Mouse (Mus musculus): ENCODE measurements around the gene Farp1. TPM values are rescaled to one million over a fixed set of nuclear protein-coding genes. Genes with fewer than 3 reads are reported as not detected.
"Not testable (repeated sequence)": the region's sequence is repeated elsewhere in the genome, so short reads cannot be mapped to it uniquely, and the experiment has no call there.

Gene Farp1
- polyA plus RNA-seq, 1 experiment from 2014 or later: 19.1 TPM

- ATAC-seq (ENCODE audit: insufficient number of reproducible peaks, insufficient read depth, low FRiP score, low read depth): no peak
- Histone ChIP-seq H3K4me2 (ENCODE audit: low read length) (no peak overlapping the region), H3K27me3 (ENCODE audit: control insufficient read depth, insufficient read depth, low read length) (no peaks in the 10 kb centered on the region), H3K9ac (ENCODE audit: low read length) (no peak overlapping the region), H3K36me3 (ENCODE audit: control insufficient read depth, insufficient read depth, low read length) (no peaks in the 10 kb centered on the region), H3K4me3 (ENCODE audit: control insufficient read depth in 1 of 2, insufficient read depth in 1 of 2, low read depth in 1 of 2, low read length in 2 of 2) (no peak overlapping the region), H3K9me3 (ENCODE audit: control insufficient read depth, low read length) (no peaks in the 10 kb centered on the region), H3K27ac (replicated peaks in 1 of 2; ENCODE audit: control insufficient read depth in 1 of 2, insufficient read depth in 1 of 2, low read depth in 2 of 2, low read length in 2 of 2) (no peak overlapping the region), H3K4me1 (ENCODE audit: control insufficient read depth in 2 of 2, insufficient read depth in 2 of 2, low read length in 2 of 2) (no peaks in the 10 kb centered on the region)
- 70% methylated on average over 4 of the region's 4 CpGs for WGBS
Observed at GRCm38 (mm10) chr14:121181798-121182197, 146.8 kb downstream of the Farp1 start.

- 77% methylated on average over 8 of the region's 8 CpGs for WGBS
- no peak overlapping the region for H3K27ac ChIP-seq (replicated peaks in 1 of 2; ENCODE audit: control insufficient read depth in 1 of 2, insufficient read depth in 1 of 2, low read depth in 2 of 2, low read length in 2 of 2)
- ATAC-seq (ENCODE audit: insufficient number of reproducible peaks, insufficient read depth, low FRiP score, low read depth): no peak
Observed at GRCm38 (mm10) chr14:121182967-121183366, 148.0 kb downstream of the Farp1 start.

GRCm38 (mm10) chr14:121183414-121184130, 148.6 kb downstream of the Farp1 start:
- Histone ChIP-seq H3K27me3 (ENCODE audit: control insufficient read depth, insufficient read depth, low read length) (no peaks in the 10 kb centered on the region), H3K36me3 (ENCODE audit: control insufficient read depth, insufficient read depth, low read length) (no peaks in the 10 kb centered on the region), H3K4me2 (ENCODE audit: low read length) (no peak overlapping the region), H3K27ac (replicated peaks in 1 of 2; ENCODE audit: control insufficient read depth in 1 of 2, insufficient read depth in 1 of 2, low read depth in 2 of 2, low read length in 2 of 2) (no peak overlapping the region), H3K9ac (ENCODE audit: low read length) (no peak overlapping the region), H3K9me3 (ENCODE audit: control insufficient read depth, low read length) (no peaks in the 10 kb centered on the region), H3K4me1 (ENCODE audit: control insufficient read depth in 2 of 2, insufficient read depth in 2 of 2, low read length in 2 of 2) (no peaks in the 10 kb centered on the region), H3K4me3 (ENCODE audit: control insufficient read depth in 1 of 2, insufficient read depth in 1 of 2, low read depth in 1 of 2, low read length in 2 of 2) (no peak overlapping the region)
- WGBS: 82% methylated on average over 8 of the region's 8 CpGs
- no peak for ATAC-seq (ENCODE audit: insufficient number of reproducible peaks, insufficient read depth, low FRiP score, low read depth)

More at GRCm38 (mm10) chr14:121182967-121183366, 148.0 kb downstream of the Farp1 start:
- no peaks in the 10 kb centered on the region for H3K9me3 ChIP-seq (ENCODE audit: control insufficient read depth, low read length)
- no peaks in the 10 kb centered on the region for H3K36me3 ChIP-seq (ENCODE audit: control insufficient read depth, insufficient read depth, low read length)
- H3K9ac ChIP-seq (ENCODE audit: low read length): no peak overlapping the region
- H3K27me3 ChIP-seq (ENCODE audit: control insufficient read depth, insufficient read depth, low read length): no peaks in the 10 kb centered on the region
- H3K4me2 ChIP-seq (ENCODE audit: low read length): no peak overlapping the region
- no peaks in the 10 kb centered on the region for H3K4me1 ChIP-seq (ENCODE audit: control insufficient read depth in 2 of 2, insufficient read depth in 2 of 2, low read length in 2 of 2)
- no peak overlapping the region for H3K4me3 ChIP-seq (ENCODE audit: control insufficient read depth in 1 of 2, insufficient read depth in 1 of 2, low read depth in 1 of 2, low read length in 2 of 2)

DNA sequence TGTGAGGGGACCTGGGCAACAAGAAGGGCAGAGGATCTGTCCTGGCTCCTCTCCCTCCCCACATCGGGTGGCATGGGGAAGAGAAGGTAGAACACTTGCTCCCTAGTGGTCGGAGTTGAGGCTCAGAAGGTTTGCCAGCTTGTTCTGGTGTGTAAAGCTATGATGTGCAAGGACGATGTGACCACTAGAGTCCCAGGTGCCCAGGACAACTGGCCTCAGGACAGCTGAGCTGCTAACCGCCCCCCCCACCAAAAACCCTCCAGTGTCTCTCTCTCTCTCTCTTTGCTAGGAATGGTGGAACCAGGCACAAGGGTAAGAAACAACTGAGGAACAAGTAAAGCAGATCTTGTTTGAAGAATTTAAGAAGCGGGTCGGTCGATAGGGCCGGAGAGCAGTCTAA, 149.4 kb downstream of the Farp1 start:
- Histone ChIP-seq H3K4me2 (ENCODE audit: low read length) (no peak overlapping the region), H3K27me3 (ENCODE audit: control insufficient read depth, insufficient read depth, low read length) (no peaks in the 10 kb centered on the region), H3K36me3 (ENCODE audit: control insufficient read depth, insufficient read depth, low read length) (no peaks in the 10 kb centered on the region), H3K9me3 (ENCODE audit: control insufficient read depth, low read length) (no peaks in the 10 kb centered on the region), H3K9ac (ENCODE audit: low read length) (no peak overlapping the region), H3K4me1 (ENCODE audit: control insufficient read depth in 2 of 2, insufficient read depth in 2 of 2, low read length in 2 of 2) (no peaks in the 10 kb centered on the region), H3K4me3 (ENCODE audit: control insufficient read depth in 1 of 2, insufficient read depth in 1 of 2, low read depth in 1 of 2, low read length in 2 of 2) (no peak overlapping the region), H3K27ac (replicated peaks in 1 of 2; ENCODE audit: control insufficient read depth in 1 of 2, insufficient read depth in 1 of 2, low read depth in 2 of 2, low read length in 2 of 2) (no peak overlapping the region)
- WGBS: 91% methylated on average over 8 of the region's 8 CpGs
- no peak for ATAC-seq (ENCODE audit: insufficient number of reproducible peaks, insufficient read depth, low FRiP score, low read depth)

- no peak overlapping the region for H3K4me2 ChIP-seq (ENCODE audit: low read length)
- whole genome bisulfite sequencing: 89% methylated on average over 8 of the region's 8 CpGs
- H3K9me3 ChIP-seq (ENCODE audit: control insufficient read depth, low read length): no peaks in the 10 kb centered on the region
- no peaks in the 10 kb centered on the region for H3K27me3 ChIP-seq (ENCODE audit: control insufficient read depth, insufficient read depth, low read length)
- H3K27ac ChIP-seq (replicated peaks in 1 of 2; ENCODE audit: control insufficient read depth in 1 of 2, insufficient read depth in 1 of 2, low read depth in 2 of 2, low read length in 2 of 2): no peak overlapping the region
- ATAC-seq (ENCODE audit: insufficient number of reproducible peaks, insufficient read depth, low FRiP score, low read depth): no peak
- no peak overlapping the region for H3K4me3 ChIP-seq (ENCODE audit: control insufficient read depth in 1 of 2, insufficient read depth in 1 of 2, low read depth in 1 of 2, low read length in 2 of 2)
- peaks cover 7 to 12% of the 10 kb centered on the region in 2 experiments for H3K4me1 ChIP-seq (ENCODE audit: control insufficient read depth in 2 of 2, insufficient read depth in 2 of 2, low read length in 2 of 2)
- H3K9ac ChIP-seq (ENCODE audit: low read length): no peak overlapping the region
- H3K36me3 ChIP-seq (ENCODE audit: control insufficient read depth, insufficient read depth, low read length): no peaks in the 10 kb centered on the region
Observed at GRCm38 (mm10) chr14:121186402-121186894, 151.4 kb downstream of the Farp1 start.

GRCm38 (mm10) chr14:121189840-121190239, 154.8 kb downstream of the Farp1 start:
- H3K4me3 ChIP-seq (ENCODE audit: control insufficient read depth in 1 of 2, insufficient read depth in 1 of 2, low read depth in 1 of 2, low read length in 2 of 2); H3K9me3 ChIP-seq (ENCODE audit: control insufficient read depth, low read length); H3K27me3 ChIP-seq (ENCODE audit: control insufficient read depth, insufficient read depth, low read length); H3K4me2 ChIP-seq (ENCODE audit: low read length); H3K9ac ChIP-seq (ENCODE audit: low read length); H3K36me3 ChIP-seq (ENCODE audit: control insufficient read depth, insufficient read depth, low read length); ATAC-seq (ENCODE audit: insufficient number of reproducible peaks, insufficient read depth, low FRiP score, low read depth): not testable (repeated sequence)
- H3K27ac ChIP-seq (replicated peaks in 1 of 2; ENCODE audit: control insufficient read depth in 1 of 2, insufficient read depth in 1 of 2, low read depth in 2 of 2, low read length in 2 of 2): peak overlapping the region; percentile 54 to 66; a peak in 1 of 4 replicates
- peaks cover 10 to 16% of the 10 kb centered on the region in 2 experiments for H3K4me1 ChIP-seq (ENCODE audit: control insufficient read depth in 2 of 2, insufficient read depth in 2 of 2, low read length in 2 of 2)
- 88% methylated on average over 10 of the region's 10 CpGs for WGBS

GRCm38 (mm10) chr14:121190386-121190785, 155.4 kb downstream of the Farp1 start:
- Histone ChIP-seq H3K9me3 (ENCODE audit: control insufficient read depth, low read length) (peaks cover 2% of the 10 kb centered on the region; the same call in 1 of the 2 replicates), H3K27me3 (ENCODE audit: control insufficient read depth, insufficient read depth, low read length) (no peaks in the 10 kb centered on the region), H3K36me3 (ENCODE audit: control insufficient read depth, insufficient read depth, low read length) (no peaks in the 10 kb centered on the region), H3K9ac (ENCODE audit: low read length) (no peak overlapping the region), H3K4me1 (ENCODE audit: control insufficient read depth in 2 of 2, insufficient read depth in 2 of 2, low read length in 2 of 2) (peaks cover 10 to 16% of the 10 kb centered on the region in 2 experiments), H3K27ac (replicated peaks in 1 of 2; ENCODE audit: control insufficient read depth in 1 of 2, insufficient read depth in 1 of 2, low read depth in 2 of 2, low read length in 2 of 2) (peak overlapping the region; percentile 54 to 66; a peak in 3 of 4 replicates), H3K4me2 (ENCODE audit: low read length) (0 out of 2 replicates have a peak overlapping the region, but pooled peaks have one; percentile 25), H3K4me3 (ENCODE audit: control insufficient read depth in 1 of 2, insufficient read depth in 1 of 2, low read depth in 1 of 2, low read length in 2 of 2) (no peak overlapping the region)
- no peak for ATAC-seq (ENCODE audit: insufficient number of reproducible peaks, insufficient read depth, low FRiP score, low read depth)
- WGBS: 54% methylated on average over 9 of the region's 9 CpGs

Data from heart, embryonic 14.5 days (tissue).